Mouse (Mus musculus): ENCODE data around the gene Anks1.
"Not testable (repeated sequence)": the region's sequence is repeated elsewhere in the genome, so short reads cannot be mapped to it uniquely, and the experiment has no call there.

DNA sequence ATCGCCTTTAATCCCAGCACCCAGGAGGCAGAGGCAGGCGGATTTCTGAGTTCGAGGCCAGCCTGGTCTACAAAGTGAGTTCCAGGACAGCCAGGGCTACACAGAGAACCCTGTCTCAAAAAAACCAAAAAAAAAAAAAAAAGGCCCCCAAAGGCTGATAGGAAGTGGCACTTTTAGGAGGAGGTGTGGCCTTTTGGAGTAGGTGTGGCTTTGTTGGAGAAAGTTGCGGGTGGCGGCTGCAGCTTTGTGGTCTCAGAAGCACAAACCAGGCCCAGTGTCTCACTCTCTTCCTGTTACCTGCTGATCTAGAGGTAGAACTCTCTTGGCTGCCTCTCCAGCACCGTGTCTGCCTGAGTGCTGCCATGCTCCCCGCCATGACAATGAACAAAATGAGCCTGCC is 54.0 kb downstream of the Anks1 start:
- not testable (repeated sequence) for TF ChIP-seq POLR2A (IDR thresholded peaks at IDR 0.05; ENCODE audit: control insufficient read depth, low read depth, low read length); CTCF (IDR thresholded peaks at IDR 0.05; ENCODE audit: control insufficient read depth, insufficient read depth, insufficient replicate concordance, low read depth, low read length)
